Mouse (Mus musculus) small intestine, adult 2 months (tissue): ENCODE data around the gene Prcd.

ENCODE experiments used
- CTCF ChIP-seq: fragments of 200-500 bp; IDR thresholded peaks from 2 replicates; pipeline ENCODE4 v1.5.1; 2012; ENCODE audit warnings: low read depth, mild to moderate bottlenecking, control low read depth, inconsistent platforms, low read length, moderate library complexity, mixed read lengths; ENCODE audit not compliant: insufficient replicate concordance, insufficient read length; ENCODE audit errors: extremely low read depth
- POLR2A ChIP-seq: fragments of 200-500 bp; IDR thresholded peaks from 2 replicates; pipeline ENCODE4 v1.6.1; 2012; ENCODE audit warnings: low read depth, mild to moderate bottlenecking, control low read depth, inconsistent platforms, low read length, moderate library complexity

DNA sequence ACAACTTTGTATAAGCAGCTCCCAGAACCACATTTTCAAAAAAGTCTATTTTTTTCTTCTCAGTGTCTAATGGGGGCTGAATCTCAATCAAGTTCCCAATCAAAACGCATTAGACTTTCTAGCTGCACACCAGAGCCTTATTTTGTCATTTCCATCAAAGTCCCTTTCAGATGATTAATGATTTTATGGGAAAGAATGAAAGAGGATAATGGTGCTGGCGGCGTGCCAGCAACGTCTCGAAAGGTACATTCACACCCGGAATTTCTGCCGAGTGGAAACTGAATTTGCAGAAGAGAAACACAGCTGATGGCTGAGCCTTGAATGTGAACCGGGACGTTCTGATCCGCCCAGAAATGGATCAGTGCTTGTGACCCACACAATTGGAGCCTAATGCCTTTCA lies 56.8 kb downstream of the Prcd start:
- TF ChIP-seq POLR2A (no peak), CTCF (no peak)
